Mouse (Mus musculus): ENCODE measurements at regions not wholly inside any gene's neighbourhood (a gene's known extent, or its start where the extent isn't known, plus 50 kb on each side); places are given as distances from the start of the nearest gene placed in this dataset.
"Not testable (repeated sequence)": the region's sequence is repeated elsewhere in the genome, so short reads cannot be mapped to it uniquely, and the experiment has no call there.

GRCm38 (mm10) chr8:103693531-103693930, 407.9 kb upstream of the Cdh5 start:
- DNase-seq = no peak

- DNase-seq = no peak
These were observed 407.0 kb upstream of the Cdh5 start for GRCm38 (mm10) chr8:103694331-103694891.

GRCm38 (mm10) chr8:103699016-103699520, 402.4 kb upstream of the Cdh5 start:
- no peak for DNase-seq

- no peak for DNase-seq
These were observed 399.2 kb upstream of the Cdh5 start for GRCm38 (mm10) chr8:103702236-103702635.

GRCm38 (mm10) chr8:103706084-103706483, 395.3 kb upstream of the Cdh5 start:
- DNase-seq = no peak

- not testable (repeated sequence) for DNase-seq
These were observed 390.6 kb upstream of the Cdh5 start for GRCm38 (mm10) chr8:103710871-103711270.

GRCm38 (mm10) chr8:103717723-103718122, 383.7 kb upstream of the Cdh5 start:
- no peak for DNase-seq

- no peak for DNase-seq
These were observed 368.0 kb upstream of the Cdh5 start for GRCm38 (mm10) chr8:103733466-103733865.

- DNase-seq = peak; percentile 71
These were observed 363.1 kb upstream of the Cdh5 start for GRCm38 (mm10) chr8:103738330-103738729.

GRCm38 (mm10) chr8:103741395-103741794, 360.0 kb upstream of the Cdh5 start:
- DNase-seq = peak; percentile 9

GRCm38 (mm10) chr8:103748734-103749133, 352.7 kb upstream of the Cdh5 start:
- DNase-seq = no peak

GRCm38 (mm10) chr8:103750278-103751097, 350.9 kb upstream of the Cdh5 start:
- no peak for DNase-seq

- DNase-seq = no peak
These were observed 350.3 kb upstream of the Cdh5 start for GRCm38 (mm10) chr8:103751161-103751560.

- DNase-seq = no peak
These were observed 337.6 kb upstream of the Cdh5 start for GRCm38 (mm10) chr8:103763821-103764220.

GRCm38 (mm10) chr8:103779658-103780057, 321.8 kb upstream of the Cdh5 start:
- DNase-seq = no peak

- no peak for DNase-seq
These were observed 313.1 kb upstream of the Cdh5 start for GRCm38 (mm10) chr8:103788308-103788707.

GRCm38 (mm10) chr8:103793331-103793730, 308.1 kb upstream of the Cdh5 start:
- no peak for DNase-seq

- not testable (repeated sequence) for DNase-seq
These were observed 302.8 kb upstream of the Cdh5 start for GRCm38 (mm10) chr8:103798630-103799029.

- peak; percentile 72 for DNase-seq
These were observed 293.3 kb upstream of the Cdh5 start for GRCm38 (mm10) chr8:103808171-103808570.

GRCm38 (mm10) chr8:103808580-103808979, 292.8 kb upstream of the Cdh5 start:
- DNase-seq = peak; percentile 88

- peak; percentile 18 for DNase-seq
These were observed 292.3 kb upstream of the Cdh5 start for GRCm38 (mm10) chr8:103809140-103809539.

GRCm38 (mm10) chr8:103813954-103814591, 287.4 kb upstream of the Cdh5 start:
- DNase-seq = peak; percentile 75

GRCm38 (mm10) chr8:103816101-103816894, 285.1 kb upstream of the Cdh5 start:
- DNase-seq = peak; percentile 31

All from kidney, postnatal 10 days (tissue).